Mouse (Mus musculus): ENCODE measurements around the gene Gtf2f1. TPM values are rescaled to one million over a fixed set of nuclear protein-coding genes. Genes with fewer than 3 reads are reported as not detected.

Gtf2f1 gene
- polyA plus RNA-seq, 1 experiment = 29.1 TPM

- Histone ChIP-seq H3K4me3 (ENCODE audit: insufficient read depth, low read depth, low read length) (peak overlapping the region; percentile 73), H3K4me1 (ENCODE audit: control insufficient read depth, insufficient read depth, insufficient read length, low read length) (peaks cover 8% of the 10 kb centered on the region; the same call in 1 of the 2 replicates), H3K27ac (replicated peaks; ENCODE audit: low read depth, low read length) (no peak overlapping the region)
Measured at GRCm38 (mm10) chr17:57029691-57030090, 18.6 kb upstream of the Gtf2f1 start.

GRCm38 (mm10) chr17:57027471-57027870 lies 16.4 kb upstream of the Gtf2f1 start:
- Histone ChIP-seq H3K27ac (replicated peaks; ENCODE audit: low read depth, low read length) (no peak overlapping the region), H3K4me3 (ENCODE audit: insufficient read depth, low read depth, low read length) (no peak overlapping the region), H3K4me1 (ENCODE audit: control insufficient read depth, insufficient read depth, insufficient read length, low read length) (peaks cover 6% of the 10 kb centered on the region; the same call in 1 of the 2 replicates)

DNA sequence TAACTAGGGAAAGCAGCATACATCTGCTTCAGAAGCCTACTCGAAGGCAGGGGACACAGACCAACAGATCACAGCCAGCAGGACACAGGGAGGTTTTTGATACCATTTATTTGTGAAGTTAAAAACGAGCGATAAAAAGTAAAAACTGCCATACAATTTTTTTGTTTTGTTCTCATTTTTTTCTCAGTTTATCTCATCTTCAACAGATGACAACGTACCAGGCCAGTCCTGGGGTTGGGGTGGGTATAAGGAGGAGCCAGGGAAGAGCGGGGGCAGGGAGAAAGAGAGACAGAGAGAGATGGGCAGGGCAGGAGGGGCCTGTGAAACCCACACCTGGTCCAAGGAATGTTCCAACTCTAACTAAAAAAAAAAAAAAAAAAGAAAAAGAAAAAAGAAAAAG lies 9.9 kb upstream of the Gtf2f1 start:
- H3K4me3 ChIP-seq (ENCODE audit: insufficient read depth, low read depth, low read length) = no peak overlapping the region
- no peaks in the 10 kb centered on the region for H3K4me1 ChIP-seq (ENCODE audit: control insufficient read depth, insufficient read depth, insufficient read length, low read length)
- no peak overlapping the region for H3K27ac ChIP-seq (replicated peaks; ENCODE audit: low read depth, low read length)

DNA sequence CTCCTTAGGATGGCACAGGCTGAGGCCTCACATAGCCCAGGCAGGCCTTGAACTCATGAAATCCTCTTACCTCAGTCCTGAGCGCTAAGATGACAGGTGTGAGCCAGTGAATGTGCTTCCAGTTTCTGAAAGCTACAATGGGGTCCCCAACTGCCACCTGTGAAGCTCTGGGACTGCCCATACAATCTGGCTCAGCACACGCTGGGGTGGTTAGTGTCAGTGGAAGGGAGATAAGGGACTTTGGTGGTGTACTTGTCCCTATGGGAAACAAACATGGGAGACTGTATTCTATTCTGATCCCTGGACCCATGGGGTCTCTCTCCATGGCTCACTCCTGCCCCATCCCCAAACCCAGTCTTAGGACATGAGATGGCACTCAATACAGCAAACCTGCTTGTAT lies 8.6 kb upstream of the Gtf2f1 start:
- H3K4me3 ChIP-seq (ENCODE audit: insufficient read depth, low read depth, low read length) = no peak overlapping the region
- no peak overlapping the region for H3K27ac ChIP-seq (replicated peaks; ENCODE audit: low read depth, low read length)
- no peaks in the 10 kb centered on the region for H3K4me1 ChIP-seq (ENCODE audit: control insufficient read depth, insufficient read depth, insufficient read length, low read length)

GRCm38 (mm10) chr17:57012245-57012795 lies 1.2 kb upstream of the Gtf2f1 start:
- peak overlapping the region; percentile 68 for H3K4me3 ChIP-seq (ENCODE audit: insufficient read depth, low read depth, low read length)
- H3K4me1 ChIP-seq (ENCODE audit: control insufficient read depth, insufficient read depth, insufficient read length, low read length) = no peaks in the 10 kb centered on the region
- H3K27ac ChIP-seq (replicated peaks; ENCODE audit: low read depth, low read length) = no peak overlapping the region

- H3K4me1 ChIP-seq (ENCODE audit: control insufficient read depth, insufficient read depth, insufficient read length, low read length) = no peaks in the 10 kb centered on the region
- peak overlapping the region; percentile 63 for H3K27ac ChIP-seq (replicated peaks; ENCODE audit: low read depth, low read length)
- peak overlapping the region; percentile 84 for H3K4me3 ChIP-seq (ENCODE audit: insufficient read depth, low read depth, low read length)
Measured at GRCm38 (mm10) chr17:57010911-57011235, 215 bp downstream of the Gtf2f1 start.

DNA sequence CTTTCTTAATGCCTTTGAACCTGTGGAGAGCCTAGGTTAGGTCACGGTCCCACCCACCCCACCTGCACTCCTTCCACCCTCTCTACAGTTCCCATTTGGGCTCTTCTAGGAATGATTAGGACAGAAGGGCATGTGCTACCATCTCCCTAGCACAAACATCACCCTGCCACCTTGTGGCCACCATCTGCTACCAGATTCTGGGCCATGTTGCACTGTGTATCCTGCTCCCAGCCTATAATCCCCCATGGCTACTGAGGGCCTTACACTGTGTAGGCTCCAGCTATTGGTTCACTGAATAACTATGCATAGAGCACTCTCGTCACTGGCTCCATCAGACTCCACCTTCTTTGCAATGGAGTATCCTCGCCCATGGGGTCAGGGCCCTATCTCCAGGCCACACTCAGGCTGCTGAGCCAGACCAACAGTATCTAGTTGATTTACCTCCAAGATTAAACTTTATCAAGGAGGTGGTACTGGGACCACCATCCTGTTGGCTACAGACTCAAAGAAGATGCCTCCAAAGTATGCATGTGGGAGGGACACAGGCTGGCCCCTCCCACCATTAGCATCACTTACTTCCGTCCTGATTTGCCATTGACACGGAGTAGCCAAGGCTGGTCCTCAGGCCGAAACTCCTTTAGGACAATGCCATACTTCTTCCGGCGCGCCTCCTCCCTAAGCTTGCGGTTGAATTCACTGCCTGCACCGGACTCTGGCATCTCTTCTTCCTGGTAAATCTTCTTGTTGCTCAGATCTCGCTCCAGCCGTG lies 3.8 kb downstream of the Gtf2f1 start:
- Histone ChIP-seq H3K4me3 (ENCODE audit: insufficient read depth, low read depth, low read length) (no peak overlapping the region), H3K4me1 (ENCODE audit: control insufficient read depth, insufficient read depth, insufficient read length, low read length) (no peaks in the 10 kb centered on the region), H3K27ac (replicated peaks; ENCODE audit: low read depth, low read length) (no peak overlapping the region)

- no peak overlapping the region for H3K4me3 ChIP-seq (ENCODE audit: insufficient read depth, low read depth, low read length)
- no peak overlapping the region for H3K27ac ChIP-seq (replicated peaks; ENCODE audit: low read depth, low read length)
Measured at GRCm38 (mm10) chr17:57003994-57004393, 7.1 kb downstream of the Gtf2f1 start.

DNA sequence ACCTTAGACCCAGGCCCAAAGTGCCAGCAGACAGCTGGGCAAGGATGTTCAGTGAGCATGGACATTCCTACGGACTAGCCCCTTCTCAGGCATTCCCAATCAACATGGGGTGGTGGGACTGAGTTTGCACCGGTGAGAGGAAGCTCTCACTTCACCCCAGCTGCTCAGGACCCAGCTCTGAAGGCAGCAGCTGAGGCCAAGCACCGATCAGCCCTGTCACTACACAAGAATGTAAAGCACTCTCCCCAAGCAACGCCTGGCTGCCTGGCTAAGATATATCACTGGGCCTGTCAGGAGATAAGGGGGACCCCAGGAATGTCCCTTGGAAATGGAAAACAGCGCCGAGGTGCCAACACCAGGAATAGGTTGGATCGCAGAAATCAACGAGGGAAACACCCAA lies 9.9 kb downstream of the Gtf2f1 start:
- Histone ChIP-seq H3K4me3 (ENCODE audit: insufficient read depth, low read depth, low read length) (no peak overlapping the region), H3K4me1 (ENCODE audit: control insufficient read depth, insufficient read depth, insufficient read length, low read length) (no peaks in the 10 kb centered on the region), H3K27ac (replicated peaks; ENCODE audit: low read depth, low read length) (no peak overlapping the region)

More at GRCm38 (mm10) chr17:57003994-57004393, 7.1 kb downstream of the Gtf2f1 start:
- no peaks in the 10 kb centered on the region for H3K4me1 ChIP-seq (ENCODE audit: control insufficient read depth, insufficient read depth, insufficient read length, low read length)

DNA sequence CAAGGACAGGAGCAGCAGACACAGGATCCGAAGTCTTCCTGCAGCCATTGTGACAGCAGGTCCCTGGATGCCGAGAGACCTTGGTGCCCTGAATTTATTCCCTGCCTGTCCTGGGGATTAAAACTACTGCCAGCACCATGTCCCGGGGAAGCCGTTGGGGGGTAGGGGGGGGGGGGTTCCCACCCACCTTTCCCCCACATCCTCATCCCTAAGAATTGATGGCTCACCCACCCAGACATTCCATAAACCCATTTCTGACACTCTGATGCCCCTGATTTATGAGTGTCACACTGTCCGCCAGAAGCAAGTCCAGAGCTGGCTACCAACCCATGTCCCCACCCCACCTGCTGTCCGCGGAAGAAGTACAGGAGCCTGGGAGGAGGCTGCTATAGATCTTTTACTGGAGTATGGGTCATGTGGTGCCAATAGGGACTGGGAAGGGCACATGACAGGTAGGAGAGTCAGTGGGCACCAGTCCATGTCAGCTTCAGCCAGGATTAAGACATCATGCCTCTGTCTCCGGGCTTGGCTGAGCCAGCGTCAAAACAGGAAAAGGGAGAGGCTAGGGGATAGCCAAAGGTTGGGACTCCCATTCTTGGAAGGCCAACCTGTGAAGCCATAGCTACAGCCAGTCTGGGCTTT lies 11.0 kb downstream of the Gtf2f1 start, which contains the start of gene Pspn:
Gene Pspn, minus strand, starts transcription at position 51 of the 642 bp plus-strand sequence.
- Histone ChIP-seq H3K4me1 (ENCODE audit: control insufficient read depth, insufficient read depth, insufficient read length, low read length) (no peaks in the 10 kb centered on the region), H3K27ac (replicated peaks; ENCODE audit: low read depth, low read length) (no peak within 1 kb of the TSS), H3K4me3 (ENCODE audit: insufficient read depth, low read depth, low read length) (no peak within 1 kb of the TSS)

GRCm38 (mm10) chr17:56999414-56999813 lies 11.7 kb downstream of the Gtf2f1 start:
- Histone ChIP-seq H3K4me3 (ENCODE audit: insufficient read depth, low read depth, low read length) (no peak overlapping the region), H3K27ac (replicated peaks; ENCODE audit: low read depth, low read length) (no peak overlapping the region), H3K4me1 (ENCODE audit: control insufficient read depth, insufficient read depth, insufficient read length, low read length) (no peaks in the 10 kb centered on the region)

GRCm38 (mm10) chr17:56997029-56997667 lies 13.9 kb downstream of the Gtf2f1 start, which contains the start of gene Alkbh7:
Gene Alkbh7, plus strand, starts transcription at chr17:56997339.
- Histone ChIP-seq H3K4me1 (ENCODE audit: control insufficient read depth, insufficient read depth, insufficient read length, low read length) (no peaks in the 10 kb centered on the region), H3K27ac (replicated peaks; ENCODE audit: low read depth, low read length) (peak within 1 kb of the TSS; percentile 7; the same call in 1 of the 2 replicates), H3K4me3 (ENCODE audit: insufficient read depth, low read depth, low read length) (peak within 1 kb of the TSS; percentile 81)

- Histone ChIP-seq H3K4me1 (ENCODE audit: control insufficient read depth, insufficient read depth, insufficient read length, low read length) (no peaks in the 10 kb centered on the region), H3K4me3 (ENCODE audit: insufficient read depth, low read depth, low read length) (no peak overlapping the region), H3K27ac (replicated peaks; ENCODE audit: low read depth, low read length) (peak overlapping the region; percentile 7; the same call in 1 of the 2 replicates)
Measured at GRCm38 (mm10) chr17:56996506-56996905, 14.6 kb downstream of the Gtf2f1 start.

DNA sequence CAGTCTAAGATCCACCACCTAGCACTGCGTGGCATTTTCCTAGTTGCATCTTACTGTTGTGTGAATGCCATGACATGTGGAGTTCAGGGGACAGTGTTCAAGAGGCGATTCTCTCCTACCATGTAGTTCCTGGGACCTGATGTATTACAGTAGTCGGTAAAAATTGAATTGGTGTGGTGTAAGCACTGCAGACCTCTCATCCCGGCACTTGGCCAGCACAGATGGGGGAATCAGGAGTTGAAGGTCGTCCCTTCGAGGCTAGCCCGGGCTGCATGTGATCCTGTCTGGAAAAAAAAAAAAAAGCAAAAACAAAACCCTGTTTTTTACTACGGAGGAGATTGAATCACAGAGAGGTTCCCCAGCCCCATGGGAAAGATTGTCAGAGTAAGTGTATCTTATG lies 16.0 kb downstream of the Gtf2f1 start:
- Histone ChIP-seq H3K4me3 (ENCODE audit: insufficient read depth, low read depth, low read length) (no peak overlapping the region), H3K27ac (replicated peaks; ENCODE audit: low read depth, low read length) (no peak overlapping the region), H3K4me1 (ENCODE audit: control insufficient read depth, insufficient read depth, insufficient read length, low read length) (0 out of 2 replicates have a peak, but pooled peaks cover 5% of the 10 kb centered on the region)

- peak overlapping the region; percentile 87 for H3K4me3 ChIP-seq (ENCODE audit: insufficient read depth, low read depth, low read length)
- H3K27ac ChIP-seq (replicated peaks; ENCODE audit: low read depth, low read length) = no peak overlapping the region
- 0 out of 2 replicates have a peak, but pooled peaks cover 5% of the 10 kb centered on the region for H3K4me1 ChIP-seq (ENCODE audit: control insufficient read depth, insufficient read depth, insufficient read length, low read length)
Measured at GRCm38 (mm10) chr17:56990966-56991365, 20.1 kb downstream of the Gtf2f1 start.
